Mouse (Mus musculus): ENCODE measurements around the gene Gm26938. TPM values are rescaled to one million over a fixed set of nuclear protein-coding genes. Genes with fewer than 3 reads are reported as not detected.
A peak's percentile ranks its signal among the peaks of the same experiment; 100 is the strongest.

Gm26938 gene
- polyA plus RNA-seq, 1 experiment from 2014 or later = not detected

- DNase-seq (no peak), ATAC-seq (ENCODE audit: low read depth) (no peak)
- peaks cover 5% of the 10 kb centered on the region; the same call in 1 of the 2 replicates for H3K36me3 ChIP-seq
- H3K4me3 ChIP-seq (replicated peaks) = no peak overlapping the region
- H3K4me2 ChIP-seq = no peak overlapping the region
- no peaks in the 10 kb centered on the region for H3K27me3 ChIP-seq
- no peak overlapping the region for H3K27ac ChIP-seq
- H3K9ac ChIP-seq = no peak overlapping the region
- no peaks in the 10 kb centered on the region for H3K9me3 ChIP-seq (replicated peaks)
- H3K4me1 ChIP-seq (replicated peaks) = peaks cover 17% of the 10 kb centered on the region
- 64% methylated on average over 13 of the region's 13 CpGs for WGBS (ENCODE audit: insufficient replicate concordance)
These were observed 3.2 kb upstream of the Gm26938 start for GRCm38 (mm10) chr5:139829384-139829783.

- Histone ChIP-seq H3K4me3 (replicated peaks) (no peak overlapping the region), H3K4me1 (replicated peaks) (peaks cover 25% of the 10 kb centered on the region), H3K4me2 (0 out of 2 replicates have a peak overlapping the region, but pooled peaks have one; percentile 97), H3K36me3 (peaks cover 23% of the 10 kb centered on the region), H3K27me3 (no peaks in the 10 kb centered on the region), H3K27ac (no peak overlapping the region), H3K9me3 (replicated peaks) (no peaks in the 10 kb centered on the region), H3K9ac (no peak overlapping the region)
- 83% methylated on average over 1 of the region's 1 CpGs for WGBS (ENCODE audit: insufficient replicate concordance)
- ATAC-seq (ENCODE audit: low read depth) (no peak), DNase-seq (no peak)
These were observed 1.4 kb upstream of the Gm26938 start for GRCm38 (mm10) chr5:139827593-139827992.

- 31% methylated on average over 11 of the region's 11 CpGs for WGBS (ENCODE audit: insufficient replicate concordance)
- H3K27ac ChIP-seq = peak overlapping the region; percentile 82
These were observed 260 bp downstream of the Gm26938 start for GRCm38 (mm10) chr5:139825947-139826346.

GRCm38 (mm10) chr5:139824531-139824930, 1.7 kb downstream of the Gm26938 start:
- Histone ChIP-seq H3K27ac (no peak overlapping the region), H3K36me3 (peaks cover 38% of the 10 kb centered on the region), H3K9ac (no peak overlapping the region), H3K27me3 (no peaks in the 10 kb centered on the region), H3K4me1 (replicated peaks) (peaks cover 45% of the 10 kb centered on the region), H3K4me3 (replicated peaks) (no peak overlapping the region), H3K4me2 (0 out of 2 replicates have a peak overlapping the region, but pooled peaks have one; percentile 2), H3K9me3 (replicated peaks) (no peaks in the 10 kb centered on the region)
- 88% methylated on average over 10 of the region's 10 CpGs for WGBS (ENCODE audit: insufficient replicate concordance)
- no peak for DNase-seq
- ATAC-seq (ENCODE audit: low read depth) = no peak

More at GRCm38 (mm10) chr5:139825947-139826346, 260 bp downstream of the Gm26938 start:
- Histone ChIP-seq H3K36me3 (peaks cover 38% of the 10 kb centered on the region), H3K4me1 (replicated peaks) (peaks cover 36% of the 10 kb centered on the region), H3K9ac (peak overlapping the region; percentile 84), H3K9me3 (replicated peaks) (no peaks in the 10 kb centered on the region), H3K27me3 (no peaks in the 10 kb centered on the region), H3K4me3 (replicated peaks) (peak overlapping the region; percentile 87), H3K4me2 (peak overlapping the region; percentile 97)
- ATAC-seq (ENCODE audit: low read depth) = 0 out of 2 replicates have a peak, but pooled peaks have one; percentile 7
- DNase-seq = no peak

GRCm38 (mm10) chr5:139821466-139822459, 4.4 kb downstream of the Gm26938 start:
- DNase-seq (no peak), ATAC-seq (ENCODE audit: low read depth) (no peak)
- Histone ChIP-seq H3K9me3 (replicated peaks) (no peaks in the 10 kb centered on the region), H3K4me3 (replicated peaks) (no peak overlapping the region), H3K4me2 (no peak overlapping the region), H3K27me3 (no peaks in the 10 kb centered on the region), H3K36me3 (peaks cover 38% of the 10 kb centered on the region), H3K27ac (peak overlapping the region; percentile 58), H3K4me1 (replicated peaks) (peaks cover 72% of the 10 kb centered on the region), H3K9ac (0 out of 2 replicates have a peak overlapping the region, but pooled peaks have one; percentile 0)
- 65% methylated on average over 12 of the region's 12 CpGs for WGBS (ENCODE audit: insufficient replicate concordance)

- Histone ChIP-seq H3K9me3 (replicated peaks) (no peaks in the 10 kb centered on the region), H3K4me2 (peak within 1 kb of the TSS; percentile 4; the same call in 1 of the 2 replicates), H3K36me3 (peaks cover 36% of the 10 kb centered on the region), H3K4me1 (replicated peaks) (peaks cover 79% of the 10 kb centered on the region), H3K27ac (peak within 1 kb of the TSS; percentile 83; the same call in 1 of the 2 replicates), H3K9ac (peak within 1 kb of the TSS; percentile 44; the same call in 1 of the 2 replicates), H3K27me3 (no peaks in the 10 kb centered on the region), H3K4me3 (replicated peaks) (no peak within 1 kb of the TSS)
- DNase-seq = no peak
- no peak for ATAC-seq (ENCODE audit: low read depth)
- WGBS (ENCODE audit: insufficient replicate concordance) = 77% methylated on average over 9 of the region's 9 CpGs
These were observed 6.5 kb downstream of the Gm26938 start, which contains the start of gene Tmem184a for GRCm38 (mm10) chr5:139819538-139820181. Tmem184a (minus strand) TSS chr5:139819917.

GRCm38 (mm10) chr5:139818801-139819200, 7.4 kb downstream of the Gm26938 start:
- peaks cover 5% of the 10 kb centered on the region for H3K27me3 ChIP-seq
- peak overlapping the region; percentile 83 for H3K27ac ChIP-seq
- WGBS (ENCODE audit: insufficient replicate concordance) = 28% methylated on average over 4 of the region's 4 CpGs
- ATAC-seq (ENCODE audit: low read depth) = peak; percentile 77
- H3K9me3 ChIP-seq (replicated peaks) = no peaks in the 10 kb centered on the region
- peak overlapping the region; percentile 4; the same call in 1 of the 2 replicates for H3K4me2 ChIP-seq
- H3K9ac ChIP-seq = peak overlapping the region; percentile 44
- H3K36me3 ChIP-seq = peaks cover 28% of the 10 kb centered on the region
- H3K4me1 ChIP-seq (replicated peaks) = peaks cover 84% of the 10 kb centered on the region
- DNase-seq = peak; percentile 70
- no peak overlapping the region for H3K4me3 ChIP-seq (replicated peaks)

GRCm38 (mm10) chr5:139818056-139818455, 8.2 kb downstream of the Gm26938 start:
- ATAC-seq (ENCODE audit: low read depth) (peak; percentile 19; the same call in 1 of the 2 replicates), DNase-seq (no peak)
- Histone ChIP-seq H3K4me2 (0 out of 2 replicates have a peak overlapping the region, but pooled peaks have one; percentile 4), H3K27me3 (peaks cover 11% of the 10 kb centered on the region), H3K4me3 (replicated peaks) (no peak overlapping the region), H3K36me3 (peaks cover 20% of the 10 kb centered on the region), H3K9me3 (replicated peaks) (no peaks in the 10 kb centered on the region), H3K27ac (peak overlapping the region; percentile 83), H3K9ac (peak overlapping the region; percentile 44), H3K4me1 (replicated peaks) (peaks cover 88% of the 10 kb centered on the region)
- 46% methylated on average over 3 of the region's 3 CpGs for WGBS (ENCODE audit: insufficient replicate concordance)

GRCm38 (mm10) chr5:139817292-139817691, 8.9 kb downstream of the Gm26938 start:
- H3K36me3 ChIP-seq = peaks cover 12% of the 10 kb centered on the region
- no peak overlapping the region for H3K4me2 ChIP-seq
- H3K4me3 ChIP-seq (replicated peaks) = no peak overlapping the region
- peak overlapping the region; percentile 83 for H3K27ac ChIP-seq
- H3K27me3 ChIP-seq = peaks cover 16% of the 10 kb centered on the region
- peak overlapping the region; percentile 44; the same call in 1 of the 2 replicates for H3K9ac ChIP-seq
- WGBS (ENCODE audit: insufficient replicate concordance) = 0% methylated on average over 1 of the region's 1 CpGs
- DNase-seq = no peak
- no peaks in the 10 kb centered on the region for H3K9me3 ChIP-seq (replicated peaks)
- H3K4me1 ChIP-seq (replicated peaks) = peaks cover 88% of the 10 kb centered on the region
- ATAC-seq (ENCODE audit: low read depth) = no peak

- Histone ChIP-seq H3K9ac (peak overlapping the region; percentile 33), H3K4me1 (replicated peaks) (peaks cover 89% of the 10 kb centered on the region), H3K36me3 (peaks cover 5% of the 10 kb centered on the region), H3K4me3 (replicated peaks) (no peak overlapping the region), H3K27ac (peak overlapping the region; percentile 74), H3K4me2 (no peak overlapping the region), H3K27me3 (peaks cover 16% of the 10 kb centered on the region), H3K9me3 (replicated peaks) (no peaks in the 10 kb centered on the region)
- ATAC-seq (ENCODE audit: low read depth) (no peak), DNase-seq (no peak)
These were observed 9.8 kb downstream of the Gm26938 start for GRCm38 (mm10) chr5:139816445-139816844.

- Histone ChIP-seq H3K27me3 (peaks cover 16% of the 10 kb centered on the region), H3K4me2 (no peak overlapping the region), H3K9ac (peak overlapping the region; percentile 33; the same call in 1 of the 2 replicates), H3K27ac (peak overlapping the region; percentile 74), H3K4me3 (replicated peaks) (no peak overlapping the region), H3K36me3 (no peaks in the 10 kb centered on the region; the same call in 1 of the 2 replicates), H3K9me3 (replicated peaks) (no peaks in the 10 kb centered on the region), H3K4me1 (replicated peaks) (peaks cover 94% of the 10 kb centered on the region)
- DNase-seq (no peak), ATAC-seq (ENCODE audit: low read depth) (no peak)
- WGBS (ENCODE audit: insufficient replicate concordance) = 79% methylated on average over 6 of the region's 6 CpGs
These were observed 10.2 kb downstream of the Gm26938 start for GRCm38 (mm10) chr5:139815964-139816363.

All from liver, embryonic 13.5 days (tissue).